Mouse (Mus musculus) urinary bladder, adult 2 months (tissue): Measurements from ENCODE around the gene Hist1h2bf. TPM values are rescaled to one million over a fixed set of nuclear protein-coding genes. Genes with fewer than 3 reads are reported as not detected.
"Not testable (repeated sequence)": the region's sequence is repeated elsewhere in the genome, so short reads cannot be mapped to it uniquely, and the experiment has no call there.

Experiments used
- DNase-seq: peaks from one replicate; pipeline ENCODE4 v3.0.0; 2022; ENCODE audit warnings: low spot score
- polyA plus RNA-seq: library from polyadenylated mRNA; depleted of rRNA; stranded (reverse); fragments of >200 nt; gene quantifications from 2 replicates; pipeline ENCODE4 v1.2.3, GENCODE M21; 2012

The Hist1h2bf gene
- polyA plus RNA-seq, 1 experiment: not detected

DNA sequence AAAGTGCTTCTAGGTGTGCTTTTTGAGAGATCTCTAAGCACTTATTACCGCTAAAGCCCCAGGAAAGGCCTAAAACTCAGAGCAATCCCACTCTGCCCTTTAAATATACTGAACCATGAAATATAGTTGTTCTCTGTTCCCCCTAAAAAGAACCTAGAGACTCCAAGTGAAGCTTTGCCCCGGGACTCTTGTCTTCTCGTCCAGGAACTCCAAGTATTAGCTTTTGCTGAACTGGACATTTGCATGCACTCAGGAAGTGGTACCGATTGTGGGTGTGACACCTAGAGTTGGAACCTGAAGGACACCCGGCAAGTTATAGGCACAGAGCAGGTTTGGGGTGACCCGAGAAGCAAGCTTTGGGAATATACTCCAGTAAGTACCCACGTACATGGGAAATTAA is 17.2 kb upstream of the Hist1h2bf start:
- no peak for DNase-seq

DNA sequence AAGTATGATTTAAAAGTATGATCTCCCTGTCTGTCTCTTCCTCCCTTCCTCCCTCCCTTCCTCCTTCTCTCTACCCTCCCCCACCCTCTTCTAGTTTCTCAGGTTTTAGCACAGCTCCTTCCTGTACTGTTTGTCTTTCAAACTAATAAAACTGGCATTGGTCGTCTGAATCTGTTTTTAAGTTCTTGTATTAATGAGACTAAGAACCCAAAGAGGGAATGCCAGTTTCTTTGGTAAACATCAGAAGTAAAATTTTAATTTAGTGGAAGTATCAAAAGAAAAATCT is 12.9 kb upstream of the Hist1h2bf start:
- DNase-seq: no peak

DNA sequence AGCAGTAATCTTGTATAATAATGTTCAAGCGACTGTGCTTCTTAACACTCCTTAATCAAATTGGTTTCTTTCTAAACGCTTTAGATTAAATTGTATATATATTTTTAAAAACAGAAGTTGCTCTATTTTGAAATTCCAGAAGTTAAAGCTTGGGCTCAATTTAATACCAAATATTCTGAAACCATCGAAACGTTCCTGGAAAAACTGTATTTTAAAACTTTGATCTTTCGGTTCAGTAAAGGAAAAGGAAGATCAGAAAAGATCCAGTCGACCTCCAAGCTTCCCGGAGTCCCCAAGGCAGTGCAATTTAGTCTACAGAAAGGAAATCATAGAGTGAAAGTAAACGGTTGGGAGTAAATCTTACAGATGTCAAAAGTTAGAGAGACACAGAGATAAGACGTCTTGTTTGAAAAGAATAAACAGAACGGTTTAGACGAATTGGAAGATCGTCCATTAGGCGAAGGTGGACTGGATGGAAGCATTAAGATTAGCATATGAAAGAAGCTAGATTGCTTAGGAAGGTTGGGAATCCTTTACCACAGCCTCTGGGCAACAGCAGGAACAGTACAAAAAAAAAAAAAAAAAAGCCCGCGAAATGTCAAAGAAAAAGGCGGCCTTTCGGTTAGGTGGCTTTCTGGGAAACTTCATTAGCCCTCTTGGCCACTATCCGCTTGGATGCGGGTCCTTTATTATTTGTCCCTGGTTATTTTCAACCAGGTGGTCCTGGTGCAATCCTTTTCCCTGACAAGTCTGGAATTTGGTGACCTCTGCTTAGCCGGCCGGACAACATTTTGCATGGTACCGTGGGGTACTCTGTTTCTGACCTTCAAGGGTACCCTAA is 12.3 kb upstream of the Hist1h2bf start:
- no peak for DNase-seq

DNA sequence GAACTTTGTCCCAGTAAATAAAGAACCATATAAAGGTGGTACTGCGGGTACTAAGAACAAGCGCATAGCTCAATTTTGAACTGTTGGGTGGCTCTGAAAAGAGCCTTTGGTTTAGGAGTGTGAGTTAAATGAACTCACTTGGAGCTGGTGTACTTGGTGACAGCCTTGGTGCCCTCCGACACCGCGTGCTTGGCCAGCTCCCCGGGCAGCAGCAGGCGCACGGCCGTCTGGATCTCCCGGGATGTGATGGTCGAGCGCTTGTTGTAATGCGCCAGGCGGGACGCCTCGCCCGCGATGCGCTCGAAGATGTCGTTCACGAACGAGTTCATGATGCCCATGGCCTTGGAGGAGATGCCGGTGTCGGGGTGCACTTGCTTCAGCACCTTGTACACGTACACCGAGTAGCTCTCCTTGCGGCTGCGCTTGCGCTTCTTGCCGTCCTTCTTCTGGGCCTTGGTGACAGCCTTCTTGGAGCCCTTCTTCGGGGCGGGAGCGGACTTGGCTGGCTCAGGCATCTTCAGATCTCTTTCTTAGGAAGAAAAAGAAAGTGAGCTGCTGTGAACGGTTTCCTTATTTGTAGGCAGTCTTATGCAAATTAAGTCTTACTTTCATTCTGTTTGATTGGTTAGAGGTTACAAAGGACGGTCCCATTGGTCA is 11.6 kb upstream of the Hist1h2bf start:
- DNase-seq: peak; percentile 48

DNA sequence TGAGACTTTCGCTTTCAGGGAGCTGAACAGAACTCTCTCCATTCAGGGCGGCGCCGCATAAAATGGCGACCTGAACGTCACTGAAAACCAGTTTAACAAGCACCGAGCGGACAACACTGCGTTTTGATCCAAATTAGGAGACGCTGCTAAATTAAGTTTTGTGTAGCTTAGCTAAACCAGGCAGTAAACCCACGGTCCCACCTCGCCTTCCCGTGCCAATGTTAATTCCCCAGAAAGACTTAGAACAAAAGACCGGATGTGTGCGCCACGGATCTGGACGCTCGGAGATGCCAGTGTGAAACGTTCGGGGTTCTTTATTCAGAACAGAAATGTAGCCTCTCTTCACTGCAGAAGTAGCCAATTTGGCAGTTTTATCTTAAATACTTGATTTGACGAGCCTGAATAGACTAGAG is 11.0 kb upstream of the Hist1h2bf start:
- peak; percentile 65 for DNase-seq

DNA sequence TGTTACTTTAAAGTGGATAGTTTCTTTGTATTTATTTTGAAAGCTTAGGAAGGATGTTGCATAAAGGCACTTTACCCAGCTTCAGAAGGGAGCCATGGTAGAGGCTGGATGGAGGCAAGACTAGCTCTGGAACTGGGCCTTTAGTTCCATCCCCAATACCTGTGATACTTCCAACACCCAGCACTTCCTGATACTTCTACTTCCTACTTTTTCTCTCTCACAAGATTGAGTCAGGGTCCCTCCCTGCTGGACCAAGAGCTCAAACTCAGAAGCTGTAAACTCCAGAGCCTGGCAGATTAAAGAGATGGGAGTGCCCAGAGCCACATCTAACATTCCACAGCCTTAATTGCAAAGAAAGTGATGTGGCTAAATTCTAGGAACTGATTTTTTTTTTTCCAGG is 10.3 kb upstream of the Hist1h2bf start:
- no peak for DNase-seq

DNA sequence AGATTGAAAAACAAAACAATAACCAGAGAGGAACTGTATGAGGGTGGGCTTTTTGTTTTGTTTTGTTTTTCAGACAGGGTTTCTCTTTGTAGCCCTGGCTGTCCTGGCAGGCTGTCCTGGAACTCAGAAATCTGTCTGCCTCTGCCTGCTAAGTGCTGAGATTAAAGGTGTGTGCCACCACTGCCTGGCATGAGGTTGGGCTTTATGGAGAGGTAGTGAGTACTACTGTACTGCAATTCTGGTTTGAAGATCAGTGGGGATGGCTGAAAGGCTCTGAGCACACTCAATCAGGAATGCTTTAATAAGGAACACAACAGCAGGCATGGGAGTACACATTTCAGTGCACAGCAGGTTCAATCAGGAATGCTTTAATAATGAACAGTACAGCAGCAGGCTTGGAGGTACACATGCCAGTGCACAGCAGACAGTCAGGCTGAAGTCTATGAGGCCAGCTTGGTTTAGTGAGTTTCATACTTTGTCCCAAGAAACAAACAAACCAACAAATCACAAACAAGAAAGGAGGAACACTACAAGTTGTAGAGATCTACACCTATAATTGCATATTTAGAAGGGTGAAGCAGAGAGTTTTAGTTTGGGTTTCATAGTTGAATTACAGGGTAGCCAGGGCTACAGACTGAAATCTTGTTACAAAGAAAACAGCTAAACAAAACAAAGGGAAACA is 9.5 kb upstream of the Hist1h2bf start:
- no peak for DNase-seq

DNA sequence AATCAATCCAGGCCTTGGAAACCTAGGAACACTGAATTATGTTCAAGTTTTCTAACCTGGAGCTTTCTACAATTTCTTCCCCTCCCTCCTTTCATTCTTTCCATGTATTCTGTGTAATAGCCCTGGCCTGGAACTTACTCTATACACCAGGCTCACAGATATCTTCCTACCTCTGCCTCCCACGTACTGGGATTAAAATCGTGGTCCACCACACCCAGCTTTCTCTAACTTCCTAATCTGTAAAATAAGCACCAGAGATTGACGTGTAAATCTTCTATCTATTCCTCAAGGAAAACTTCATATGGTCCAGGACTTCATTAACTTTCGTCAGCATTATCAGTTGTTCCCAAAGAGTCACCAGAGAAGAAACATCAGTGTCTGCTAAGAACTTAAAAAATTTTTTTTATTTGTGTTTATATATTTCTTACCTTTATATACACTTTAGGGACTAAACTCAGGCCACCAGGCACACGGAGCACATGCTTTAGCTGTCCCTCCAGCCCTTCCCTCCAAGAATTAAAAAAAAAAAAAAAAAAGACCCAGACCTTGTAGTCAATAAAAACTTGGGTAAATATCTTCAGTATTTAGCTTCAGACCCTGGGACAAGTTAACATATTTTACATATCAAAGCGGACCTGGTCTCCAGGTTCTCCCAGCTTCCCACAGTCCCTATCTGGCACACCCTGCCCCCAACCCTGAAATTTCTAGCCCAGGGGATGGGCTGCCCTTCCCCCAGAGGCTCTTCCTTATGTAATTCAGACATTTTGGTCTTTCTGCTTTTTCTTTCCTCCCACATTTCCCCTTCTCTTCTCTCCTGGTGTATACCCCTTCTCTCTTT is 8.4 kb upstream of the Hist1h2bf start:
- no peak for DNase-seq

DNA sequence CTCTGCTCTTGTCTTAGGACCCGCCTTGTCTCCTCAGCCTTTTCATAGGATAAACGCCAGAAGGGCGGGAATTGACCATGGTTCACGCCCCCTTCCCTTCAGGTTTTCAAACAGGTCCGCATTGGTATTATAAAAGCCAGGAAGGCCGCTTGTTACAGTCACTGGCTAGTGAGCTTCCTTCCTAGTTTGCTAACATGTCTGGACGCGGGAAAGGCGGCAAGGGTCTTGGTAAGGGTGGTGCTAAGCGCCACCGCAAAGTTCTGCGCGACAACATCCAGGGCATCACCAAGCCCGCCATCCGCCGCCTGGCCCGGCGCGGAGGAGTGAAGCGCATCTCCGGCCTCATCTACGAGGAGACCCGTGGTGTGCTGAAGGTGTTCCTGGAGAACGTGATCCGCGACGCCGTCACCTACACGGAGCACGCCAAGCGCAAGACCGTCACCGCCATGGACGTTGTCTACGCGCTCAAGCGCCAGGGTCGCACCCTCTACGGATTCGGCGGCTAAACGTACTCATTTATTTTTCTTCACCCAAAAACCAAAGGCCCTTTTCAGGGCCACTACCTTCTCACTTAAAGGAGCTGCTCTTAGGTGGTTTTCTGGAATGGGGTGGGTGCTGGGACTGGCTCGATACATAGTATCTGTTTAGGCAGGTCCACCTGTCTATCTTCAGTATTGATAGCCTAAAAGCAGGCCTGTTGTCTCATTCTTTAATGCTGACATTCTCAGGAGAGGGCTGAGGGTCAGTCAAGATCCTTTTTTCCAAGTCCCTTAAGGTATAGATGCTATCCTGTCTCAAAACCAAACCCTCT is 7.6 kb upstream of the Hist1h2bf start, which contains the start of gene Hist1h4d:
TSS of gene Hist1h4d (plus strand) at position 191 of the 811 bp plus-strand sequence.
- peak; percentile 91 for DNase-seq

DNA sequence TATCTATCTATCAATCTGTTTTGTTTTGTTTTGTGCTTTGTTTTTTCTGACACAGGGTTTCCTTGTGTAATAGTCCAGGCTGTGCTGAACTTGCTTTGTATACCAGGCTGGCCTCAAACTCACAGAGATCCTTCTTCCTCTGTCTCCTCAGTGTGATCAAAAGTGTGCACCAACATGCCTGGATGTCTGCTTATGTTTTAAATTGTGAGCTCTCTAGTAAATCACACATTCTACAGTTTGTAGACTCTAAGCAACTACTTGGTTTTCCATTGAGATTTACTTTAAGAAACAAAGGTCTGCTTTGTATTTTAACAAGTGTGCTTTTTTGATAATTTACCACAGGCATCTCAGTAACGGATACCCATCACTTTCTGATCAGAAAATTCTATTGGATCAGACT is 3.8 kb upstream of the Hist1h2bf start:
- no peak for DNase-seq

DNA sequence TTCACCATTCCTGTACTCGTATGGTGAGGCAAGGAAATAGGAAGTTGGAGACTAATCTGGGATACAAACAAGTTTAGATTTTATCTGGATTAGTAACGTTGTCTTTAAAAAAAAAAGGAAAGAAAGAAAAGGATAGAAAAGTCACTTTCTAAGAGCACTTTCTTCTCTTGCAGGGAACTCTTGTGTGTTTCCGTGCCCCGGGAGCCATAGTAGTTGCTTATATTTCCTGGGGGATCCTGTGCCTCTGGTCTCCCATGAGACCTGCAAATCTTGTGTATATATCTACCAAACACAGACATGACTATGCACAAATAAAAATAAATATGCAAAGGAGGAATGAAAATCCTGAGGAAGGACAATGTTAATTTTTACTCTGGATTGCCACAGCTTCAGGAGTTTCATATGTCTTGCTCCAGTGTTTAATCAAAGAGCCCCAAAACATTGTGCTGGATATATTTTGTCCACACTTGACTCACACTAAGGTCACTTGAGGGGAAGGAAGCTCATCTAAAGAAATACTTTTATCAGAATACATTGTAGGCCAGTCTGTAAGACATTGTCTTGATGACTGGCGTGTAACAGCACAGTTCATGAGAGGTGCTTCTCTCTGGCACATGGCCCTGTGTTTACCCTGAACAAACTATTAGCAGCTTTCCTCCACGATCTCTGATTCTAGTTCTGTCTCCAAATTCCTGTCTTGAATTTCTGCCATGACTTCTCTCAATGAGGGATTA is 3.1 kb upstream of the Hist1h2bf start:
- no peak for DNase-seq

DNA sequence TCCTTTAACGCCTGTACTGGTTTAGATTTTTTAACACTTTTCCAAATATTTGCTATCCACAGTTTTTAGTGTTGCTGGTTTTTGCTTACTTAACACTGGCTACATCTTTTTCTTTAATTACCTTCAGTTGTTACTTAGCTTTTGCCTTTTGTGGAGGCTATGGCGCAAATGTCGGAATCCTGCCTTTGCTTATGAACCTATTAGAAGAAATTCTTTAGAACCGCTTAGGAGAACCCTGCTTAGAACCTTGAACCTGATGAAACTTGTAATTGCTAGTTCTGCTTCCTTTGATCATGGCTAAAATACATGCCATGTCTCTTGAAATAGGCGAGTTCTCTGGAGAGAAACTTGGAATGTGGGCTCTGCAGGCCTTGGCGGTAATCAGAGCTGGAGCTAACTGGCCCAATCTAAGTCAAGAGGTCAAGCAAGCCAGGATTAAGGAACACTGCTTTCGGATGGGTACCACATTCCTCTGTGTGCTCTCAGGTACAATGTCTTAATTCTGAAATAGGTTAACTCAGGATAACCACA is 2.4 kb upstream of the Hist1h2bf start:
- DNase-seq: no peak

DNA sequence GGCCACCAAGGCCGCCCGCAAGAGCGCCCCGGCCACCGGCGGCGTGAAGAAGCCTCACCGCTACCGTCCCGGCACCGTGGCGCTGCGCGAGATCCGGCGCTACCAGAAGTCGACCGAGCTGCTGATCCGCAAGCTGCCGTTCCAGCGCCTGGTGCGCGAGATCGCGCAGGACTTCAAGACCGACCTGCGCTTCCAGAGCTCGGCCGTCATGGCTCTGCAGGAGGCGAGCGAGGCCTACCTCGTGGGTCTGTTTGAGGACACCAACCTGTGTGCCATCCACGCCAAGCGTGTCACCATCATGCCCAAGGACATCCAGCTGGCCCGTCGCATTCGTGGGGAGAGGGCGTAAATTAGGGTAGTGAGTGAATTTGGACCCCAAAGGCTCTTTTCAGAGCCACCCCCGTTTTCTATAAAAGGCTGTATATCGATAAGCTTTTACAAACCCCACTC is 1.9 kb upstream of the Hist1h2bf start:
- DNase-seq: not testable (repeated sequence)

DNA sequence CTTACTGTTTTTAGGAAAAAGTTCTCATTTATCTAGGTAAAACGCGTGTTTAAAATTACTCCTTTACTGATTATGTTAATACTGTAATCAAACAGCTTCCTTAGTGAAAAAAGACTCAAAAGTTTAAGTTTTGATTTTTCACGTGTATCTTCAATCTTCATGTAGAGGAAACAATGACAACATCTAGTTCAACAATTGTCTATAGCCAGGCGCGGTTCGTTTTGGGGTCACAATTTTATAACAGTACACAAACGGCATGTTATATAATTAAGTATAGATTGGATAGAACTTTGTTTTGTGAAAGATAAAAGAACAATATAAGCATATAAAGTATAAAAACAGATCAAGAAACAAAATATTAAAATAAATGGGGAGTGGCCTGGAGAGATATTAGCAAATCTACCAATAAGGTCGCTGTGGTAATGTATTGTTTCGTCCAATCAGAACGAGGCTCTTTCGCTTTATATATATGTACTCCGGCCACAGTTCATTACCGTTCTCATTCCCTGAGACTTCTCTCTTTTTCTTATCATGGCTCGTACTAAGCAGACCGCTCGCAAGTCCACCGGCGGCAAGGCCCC is 1.4 kb upstream of the Hist1h2bf start, which contains the start of gene Hist1h3d:
TSS of gene Hist1h3d (plus strand) at position 493 of the 581 bp plus-strand sequence.
- DNase-seq: no peak

DNA sequence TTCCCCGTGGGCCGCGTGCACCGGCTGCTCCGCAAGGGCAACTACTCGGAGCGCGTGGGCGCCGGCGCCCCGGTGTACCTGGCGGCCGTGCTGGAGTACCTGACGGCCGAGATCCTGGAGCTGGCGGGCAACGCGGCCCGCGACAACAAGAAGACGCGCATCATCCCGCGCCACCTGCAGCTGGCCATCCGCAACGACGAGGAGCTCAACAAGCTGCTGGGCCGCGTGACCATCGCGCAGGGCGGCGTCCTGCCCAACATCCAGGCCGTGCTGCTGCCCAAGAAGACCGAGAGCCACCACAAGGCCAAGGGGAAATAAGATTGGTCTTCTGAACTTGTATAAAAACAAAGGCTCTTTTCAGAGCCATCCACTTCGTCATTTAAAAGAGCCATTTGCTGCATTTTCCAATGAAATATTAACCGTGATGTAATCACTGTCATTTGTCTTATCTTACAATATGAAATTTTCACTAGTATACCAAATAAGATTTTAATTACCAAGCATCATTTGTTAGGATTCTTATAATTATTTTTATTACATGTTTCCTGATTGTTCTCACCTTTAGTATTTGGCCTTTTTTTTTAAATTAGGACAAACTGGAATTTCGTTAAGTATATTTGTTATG is 662 bp upstream of the Hist1h2bf start:
- DNase-seq: not testable (repeated sequence)

DNA sequence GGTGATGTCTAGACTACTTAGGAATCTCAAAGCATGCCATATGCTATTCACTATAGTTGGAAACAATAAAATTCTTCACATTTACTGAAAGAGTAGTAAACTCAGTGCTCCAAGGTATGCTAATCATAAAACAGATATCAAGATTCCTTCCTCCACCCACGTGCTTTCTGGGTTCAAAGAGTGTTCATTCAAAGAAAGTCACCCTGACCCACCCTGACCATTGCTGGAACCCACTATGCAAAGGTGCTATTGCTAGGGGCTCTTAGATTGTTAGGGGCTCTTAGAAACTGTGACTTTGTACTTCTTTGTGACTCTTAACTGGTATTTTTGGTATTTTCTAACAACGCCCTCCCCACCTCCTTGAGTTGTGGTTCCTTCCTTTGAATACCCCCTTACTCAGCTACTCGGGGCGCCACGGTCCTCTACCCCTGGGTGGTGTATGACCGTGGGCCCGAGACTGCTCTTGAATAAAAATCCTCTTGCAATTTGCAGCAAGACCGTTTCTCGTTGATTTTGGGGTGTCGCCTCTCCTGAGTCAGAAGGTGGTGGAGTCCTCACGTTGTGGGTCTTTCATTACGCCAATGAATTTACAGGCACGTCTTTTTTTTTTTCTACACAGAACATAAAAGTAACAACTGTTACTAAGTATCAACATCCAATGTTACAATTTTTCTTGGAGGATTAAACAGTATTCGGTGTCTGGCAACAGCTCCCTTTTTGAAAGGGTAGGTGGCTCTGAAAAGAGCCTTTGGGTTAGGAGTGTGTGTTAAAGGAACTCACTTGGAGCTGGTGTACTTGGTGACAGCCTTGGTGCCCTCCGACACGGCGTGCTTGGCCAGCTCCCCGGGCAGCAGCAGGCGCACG is 730 bp downstream of the Hist1h2bf start:
- not testable (repeated sequence) for DNase-seq

DNA sequence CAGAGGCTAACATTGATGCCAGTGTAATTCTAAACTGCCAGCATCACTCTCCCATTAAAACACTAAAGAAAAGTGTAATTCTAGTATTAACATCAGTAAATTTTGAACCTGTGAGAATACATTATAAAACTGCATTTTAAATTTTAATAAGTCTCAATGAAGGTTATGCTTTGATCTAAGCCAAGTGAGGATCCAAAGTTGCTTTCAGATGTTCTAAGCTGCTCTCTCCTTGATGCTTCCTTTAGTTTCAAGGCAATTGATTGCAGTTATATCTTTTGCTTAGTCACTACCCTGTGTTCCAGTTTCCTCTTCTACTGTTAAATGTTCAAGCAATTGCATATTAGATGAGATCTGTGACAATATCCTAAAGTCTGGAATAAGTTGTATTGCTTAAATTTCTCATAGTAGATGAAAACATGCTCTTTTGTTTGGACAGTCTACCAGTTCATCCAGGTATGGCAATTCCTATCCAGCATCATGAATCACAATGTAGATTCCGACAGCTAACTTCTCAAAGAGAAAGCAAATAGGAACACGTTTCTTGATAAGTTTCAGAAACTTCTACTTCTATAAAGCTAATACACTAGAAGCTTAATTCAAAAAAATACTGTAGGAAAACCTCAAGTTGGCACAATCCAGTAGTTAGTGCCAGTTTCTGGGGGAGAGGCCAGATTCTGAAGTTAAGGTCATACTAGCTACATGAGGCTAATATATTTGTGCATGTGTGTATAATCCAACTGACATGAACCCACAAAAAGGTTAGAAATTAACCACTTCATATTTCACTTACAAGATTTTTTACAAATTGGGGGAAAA is 1.6 kb downstream of the Hist1h2bf start:
- no peak for DNase-seq
